Mouse (Mus musculus) stomach, postnatal 0 days (tissue): Measurements from ENCODE around the gene 4632433K11Rik. TPM values are rescaled to one million over a fixed set of nuclear protein-coding genes. Genes with fewer than 3 reads are reported as not detected.

ENCODE experiments used
- ATAC-seq: fragments of 200-750 bp; cut with Nextera tagmentation; 2 replicates; pipeline ENCODE4 v1.8.0; 2017; ENCODE audit not compliant: low FRiP score, low TSS enrichment
- DNase-seq: peaks from one replicate; pipeline ENCODE4 v3.0.0-alpha.2; 2016; ENCODE audit warnings: low spot score
- H3K27ac ChIP-seq: fragments of 300-500 bp; sonication (generic); replicated peaks from 2 replicates; pipeline ENCODE4 v1.5.1; 2014; ENCODE audit warnings: mild to moderate bottlenecking, control low read depth
- H3K27me3 ChIP-seq: fragments of 300-500 bp; sonication (generic); 2 replicates; pipeline ENCODE4 v1.6.1; 2014; ENCODE audit warnings: low read length; ENCODE audit not compliant: control insufficient read depth, insufficient read depth
- H3K36me3 ChIP-seq: fragments of 300-500 bp; sonication (generic); 2 replicates; pipeline ENCODE4 v1.6.1; 2014; ENCODE audit warnings: low read length, mixed read lengths; ENCODE audit not compliant: control insufficient read depth, insufficient read depth
- H3K4me1 ChIP-seq: fragments of 300-500 bp; sonication (generic); replicated peaks from 2 replicates; pipeline ENCODE4 v1.6.1; 2014; ENCODE audit warnings: antibody characterized with exemption; ENCODE audit not compliant: control insufficient read depth, insufficient read depth
- H3K4me2 ChIP-seq: fragments of 300-500 bp; sonication (generic); replicated peaks from 2 replicates; pipeline ENCODE4 v1.6.1; 2014; ENCODE audit warnings: low read depth, mild to moderate bottlenecking, control low read depth, moderate library complexity
- H3K4me3 ChIP-seq: fragments of 300-500 bp; sonication (generic); 2 replicates; pipeline ENCODE4 v1.5.1; 2014; ENCODE audit warnings: low read depth, low read length, control low read depth
- H3K9ac ChIP-seq: fragments of 300-500 bp; sonication (generic); 2 replicates; pipeline ENCODE4 v1.6.1; 2014; ENCODE audit warnings: mild to moderate bottlenecking, low read length, control low read depth, mixed read lengths
- H3K9me3 ChIP-seq: fragments of 300-500 bp; sonication (generic); 2 replicates; pipeline ENCODE4 v1.6.1; 2016; ENCODE audit warnings: low read length; ENCODE audit not compliant: control insufficient read depth
- CTCF ChIP-seq: IDR thresholded peaks from 2 replicates; pipeline ENCODE4 v1.5.1; 2016; ENCODE audit warnings: antibody characterized with exemption, low read depth, mild to moderate bottlenecking, moderate library complexity
- EP300 ChIP-seq: optimal IDR thresholded peaks from 2 replicates; pipeline ENCODE3; 2016; ENCODE audit warnings: antibody characterized with exemption
- WGBS: fragments of 180-500 bp; shearing (Covaris S2); extraction: QIAGEN DNeasy Blood & Tissue Kit; methylation state at CpG from one replicate; pipeline ENCODE4 v1.1.7; 2014; 5-methylcytosine and 5-hydroxymethylcytosine counted together
- polyA plus RNA-seq: library from polyadenylated mRNA; unstranded; fragments of >200 nt; fragmentation: Nextera tagmentation; extraction: Ambion mirVana; gene quantifications from 2 replicates; pipeline ENCODE4 v1.2.1, GENCODE M21; 2015

The 4632433K11Rik gene
- polyA plus RNA-seq, 1 experiment from 2014 or later: not detected

GRCm38 (mm10) chr7:5047313-5047712 is 13.4 kb downstream of the 4632433K11Rik start:
- no peak for DNase-seq
- Histone ChIP-seq H3K27ac (no peak overlapping the region), H3K27me3 (no peaks in the 10 kb centered on the region), H3K4me1 (no peaks in the 10 kb centered on the region), H3K9ac (no peak overlapping the region), H3K4me3 (no peak overlapping the region), H3K36me3 (no peaks in the 10 kb centered on the region), H3K9me3 (no peaks in the 10 kb centered on the region), H3K4me2 (no peak overlapping the region)
- no peak for ATAC-seq
- 23% methylated on average over 2 of the region's 2 CpGs for WGBS
- TF ChIP-seq EP300: no peak
- TF ChIP-seq CTCF: peak; percentile 66

- peaks cover 6% of the 10 kb centered on the region for H3K4me1 ChIP-seq
- peak within 1 kb of the TSS; percentile 81 for H3K27ac ChIP-seq
- TF ChIP-seq CTCF (no peak), EP300 (no peak)
- ATAC-seq (peak; percentile 73), DNase-seq (peak; percentile 67)
- H3K27me3 ChIP-seq: peaks cover 7% of the 10 kb centered on the region; the same call in 1 of the 2 replicates
- H3K4me3 ChIP-seq: peak within 1 kb of the TSS; percentile 74
- H3K9me3 ChIP-seq: no peaks in the 10 kb centered on the region
- peak within 1 kb of the TSS; percentile 84 for H3K9ac ChIP-seq
- WGBS: under 1% methylated on average over 64 of the region's 65 CpGs
- H3K4me2 ChIP-seq: peak within 1 kb of the TSS; percentile 89
- no peaks in the 10 kb centered on the region for H3K36me3 ChIP-seq
These were observed 17.6 kb downstream of the 4632433K11Rik start, which contains the start of gene Zfp580 for GRCm38 (mm10) chr7:5051193-5052192. Gene Zfp580 (plus strand): TSS chr7:5051538.

- no peak for DNase-seq
These were observed 18.5 kb downstream of the 4632433K11Rik start for GRCm38 (mm10) chr7:5052438-5052837.

GRCm38 (mm10) chr7:5052931-5053343 is 19.0 kb downstream of the 4632433K11Rik start:
- Histone ChIP-seq H3K4me2 (peak overlapping the region; percentile 89), H3K9ac (peak overlapping the region; percentile 47), H3K36me3 (no peaks in the 10 kb centered on the region), H3K4me3 (peak overlapping the region; percentile 74), H3K27me3 (peaks cover 7% of the 10 kb centered on the region; the same call in 1 of the 2 replicates), H3K4me1 (peaks cover 6% of the 10 kb centered on the region), H3K27ac (no peak overlapping the region), H3K9me3 (no peaks in the 10 kb centered on the region)
- DNase-seq (peak; percentile 41), ATAC-seq (0 out of 2 replicates have a peak, but pooled peaks have one; percentile 40)
- TF ChIP-seq EP300: no peak
- no peak for TF ChIP-seq CTCF
- 11% methylated on average over 44 of the region's 45 CpGs for WGBS

More at GRCm38 (mm10) chr7:5052438-5052837, 18.5 kb downstream of the 4632433K11Rik start:
- Histone ChIP-seq H3K4me3 (peak overlapping the region; percentile 74), H3K9me3 (no peaks in the 10 kb centered on the region), H3K27ac (no peak overlapping the region), H3K4me1 (peaks cover 6% of the 10 kb centered on the region), H3K27me3 (peaks cover 7% of the 10 kb centered on the region; the same call in 1 of the 2 replicates), H3K4me2 (peak overlapping the region; percentile 89), H3K36me3 (no peaks in the 10 kb centered on the region), H3K9ac (peak overlapping the region; percentile 84)
- under 1% methylated on average over 6 of the region's 12 CpGs for WGBS
- TF ChIP-seq EP300 (no peak), CTCF (no peak)
- ATAC-seq: no peak

GRCm38 (mm10) chr7:5053456-5054179 is 19.7 kb downstream of the 4632433K11Rik start:
- peaks cover 7% of the 10 kb centered on the region; the same call in 1 of the 2 replicates for H3K27me3 ChIP-seq
- peak overlapping the region; percentile 74 for H3K4me3 ChIP-seq
- H3K9me3 ChIP-seq: no peaks in the 10 kb centered on the region
- no peak overlapping the region for H3K27ac ChIP-seq
- ATAC-seq: no peak
- 13% methylated on average over 32 of the region's 32 CpGs for WGBS
- TF ChIP-seq EP300 (no peak), CTCF (no peak)
- H3K9ac ChIP-seq: peak overlapping the region; percentile 55; the same call in 1 of the 2 replicates
- no peak for DNase-seq
- H3K4me1 ChIP-seq: peaks cover 6% of the 10 kb centered on the region
- H3K4me2 ChIP-seq: peak overlapping the region; percentile 89
- no peaks in the 10 kb centered on the region for H3K36me3 ChIP-seq
